Mouse (Mus musculus) embryo, embryonic 10 days (tissue): ENCODE results near the gene Rab20.
"Not testable (repeated sequence)": the region's sequence is repeated elsewhere in the genome, so short reads cannot be mapped to it uniquely, and the experiment has no call there.

Experiments
- DNase-seq: peaks from one replicate; pipeline ENCODE4 v3.0.0-alpha.2; 2015; ENCODE audit warnings: low spot score

Rab20 gene

DNA sequence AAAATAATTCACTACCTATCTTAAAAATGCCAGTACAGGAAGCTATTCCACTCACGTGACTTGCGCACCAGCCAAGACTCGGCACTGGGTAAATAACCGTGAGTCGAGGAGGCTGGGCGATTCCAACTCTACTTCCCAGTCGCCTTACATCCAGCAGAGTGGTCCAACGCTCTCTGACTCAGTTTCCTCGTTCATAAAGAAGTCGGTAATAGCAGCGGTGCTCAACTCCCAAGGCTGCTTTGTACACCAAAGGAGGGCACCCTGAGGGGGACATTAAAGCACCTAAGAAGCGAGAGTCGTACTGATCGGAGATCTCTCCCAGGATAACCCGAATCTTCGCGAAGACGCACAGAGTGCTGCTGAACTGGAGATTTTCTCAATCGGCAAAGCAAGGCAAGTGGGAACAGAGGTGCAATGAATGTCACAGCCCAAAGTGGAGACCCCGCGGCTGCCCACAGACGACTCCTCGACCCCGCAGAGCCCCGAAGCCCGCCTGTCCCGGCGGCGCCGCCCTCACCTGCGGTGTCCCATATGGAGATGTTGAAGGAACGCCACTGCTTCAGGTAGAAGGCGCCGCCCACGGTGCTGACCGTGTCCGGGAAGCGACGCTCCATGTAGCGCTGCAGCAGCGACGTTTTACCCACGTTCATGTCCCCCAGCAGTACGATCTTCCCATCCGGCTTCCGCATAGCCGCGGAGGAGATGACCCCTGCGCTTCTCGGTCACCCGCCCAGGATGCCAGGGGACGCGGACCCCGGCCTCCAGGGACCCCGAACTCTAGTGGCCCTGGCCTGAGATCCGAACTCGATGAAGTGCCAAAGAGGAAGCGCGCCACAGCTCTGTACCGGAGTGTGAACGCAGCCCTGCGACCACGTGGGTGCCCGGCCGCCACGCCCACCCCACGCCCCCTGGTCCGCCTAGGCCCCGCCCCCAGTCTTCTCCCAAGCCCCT lies at the start of gene Rab20:
TSS of gene Rab20 (minus strand) at position 900 of the 951 bp plus-strand sequence.
- DNase-seq = peak; percentile 77

DNA sequence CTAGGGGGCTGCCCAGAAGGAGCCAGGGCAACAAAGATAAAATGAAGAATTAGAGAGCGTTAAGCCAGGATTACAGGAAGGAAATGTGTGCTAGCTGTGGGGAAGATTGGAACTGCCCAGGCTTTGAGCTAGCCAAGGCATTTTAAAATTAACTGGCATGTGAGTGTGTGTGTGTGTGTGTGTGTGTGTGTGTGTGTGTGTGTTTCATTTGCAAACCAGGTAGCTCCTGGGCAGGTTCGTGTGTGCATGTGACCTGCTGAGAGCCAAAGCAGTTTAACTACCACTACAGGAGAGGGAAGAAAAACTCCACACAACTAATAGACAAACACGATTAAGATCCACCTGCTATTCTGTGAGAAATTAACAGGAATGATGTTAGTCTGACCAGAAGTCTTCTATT lies 44.8 kb upstream of the Rab20 start:
- DNase-seq = no peak

DNA sequence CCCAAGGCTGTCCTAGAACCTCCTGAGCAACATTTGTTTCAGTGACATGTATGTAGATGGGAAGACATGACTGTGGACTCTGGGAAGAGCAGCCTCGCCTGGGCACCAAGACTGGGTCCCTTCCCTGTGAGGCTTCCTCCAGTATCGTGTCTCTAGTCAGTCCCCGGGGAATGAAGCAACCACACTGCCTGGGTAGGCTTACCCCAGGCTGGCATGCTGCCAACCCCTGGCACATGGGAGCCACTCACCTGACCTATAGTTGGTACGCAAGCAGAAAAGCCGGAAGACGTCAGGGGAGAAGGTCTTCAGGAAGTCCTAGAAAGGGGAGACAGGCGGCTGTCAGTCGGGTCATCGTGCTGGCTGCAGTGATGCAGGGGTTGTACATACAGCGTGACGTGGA lies 40.2 kb upstream of the Rab20 start:
- no peak for DNase-seq

DNA sequence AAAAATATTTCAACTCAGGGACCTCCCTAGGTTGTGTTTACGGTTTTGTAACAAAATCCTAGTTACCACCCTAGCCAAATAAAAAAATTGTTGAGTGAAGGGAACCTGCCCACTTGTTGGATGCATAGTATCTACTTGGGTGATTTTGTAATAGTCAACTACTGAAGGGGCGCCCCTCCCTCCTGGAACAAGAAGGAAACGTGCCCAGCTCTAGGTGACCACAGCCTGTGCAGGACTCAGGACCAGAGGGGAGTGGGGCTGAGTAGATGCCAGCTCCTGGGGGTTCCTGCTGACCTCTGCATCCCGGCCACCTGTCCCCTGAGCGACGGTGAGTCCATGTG lies 39.5 kb upstream of the Rab20 start:
- DNase-seq = no peak

DNA sequence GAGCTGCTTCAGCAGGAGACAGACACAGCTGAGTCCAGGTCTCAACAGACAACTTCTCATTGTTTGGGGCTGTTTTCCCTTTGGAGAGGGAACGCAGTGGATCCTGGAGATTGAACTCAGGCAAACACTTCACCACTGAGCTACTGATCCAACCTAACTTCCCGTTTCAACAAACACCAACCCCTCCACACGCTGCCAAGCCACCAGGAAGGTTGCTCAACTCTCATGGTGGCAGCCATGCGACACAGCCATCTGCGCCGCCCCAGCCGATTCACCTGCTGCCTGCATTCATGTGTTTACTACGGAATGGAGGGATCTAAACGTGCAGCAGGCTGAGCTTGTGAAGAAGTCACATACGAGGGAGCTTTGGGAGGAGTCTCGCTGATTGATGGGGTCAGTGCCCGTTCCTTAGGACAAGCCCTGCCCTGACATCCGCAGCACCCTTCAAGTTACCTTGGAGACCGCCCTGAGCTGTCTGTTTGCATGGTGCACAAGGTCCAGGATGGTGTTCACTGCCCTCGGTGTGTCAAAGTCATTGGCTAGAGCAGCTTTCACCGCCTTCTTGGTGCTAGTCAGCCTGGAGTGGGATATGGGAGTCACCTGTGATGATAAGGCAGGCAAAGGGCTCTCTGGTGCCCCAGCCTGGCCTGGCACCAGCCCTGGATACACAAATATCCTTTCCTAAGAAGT lies 39.0 kb upstream of the Rab20 start:
- no peak for DNase-seq

DNA sequence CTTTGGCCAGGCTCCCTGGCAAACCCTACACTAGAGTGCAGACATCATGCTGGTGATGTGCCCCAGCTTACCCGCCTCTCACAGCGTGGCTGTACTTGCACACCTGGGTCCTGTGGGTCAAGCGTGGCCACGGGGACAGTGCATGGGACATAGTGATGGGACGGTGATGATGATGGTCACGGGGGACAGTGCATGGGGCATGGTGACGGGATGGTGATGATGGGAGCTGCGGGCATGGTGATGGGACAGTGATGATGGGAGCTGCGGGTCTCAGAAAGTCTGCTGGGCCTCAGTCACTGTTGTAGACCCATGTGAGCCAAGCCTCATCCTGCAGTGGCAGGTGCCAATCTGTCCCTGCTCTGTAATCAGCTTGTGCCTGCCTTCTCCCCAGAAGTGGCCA lies 37.8 kb upstream of the Rab20 start:
- no peak for DNase-seq

DNA sequence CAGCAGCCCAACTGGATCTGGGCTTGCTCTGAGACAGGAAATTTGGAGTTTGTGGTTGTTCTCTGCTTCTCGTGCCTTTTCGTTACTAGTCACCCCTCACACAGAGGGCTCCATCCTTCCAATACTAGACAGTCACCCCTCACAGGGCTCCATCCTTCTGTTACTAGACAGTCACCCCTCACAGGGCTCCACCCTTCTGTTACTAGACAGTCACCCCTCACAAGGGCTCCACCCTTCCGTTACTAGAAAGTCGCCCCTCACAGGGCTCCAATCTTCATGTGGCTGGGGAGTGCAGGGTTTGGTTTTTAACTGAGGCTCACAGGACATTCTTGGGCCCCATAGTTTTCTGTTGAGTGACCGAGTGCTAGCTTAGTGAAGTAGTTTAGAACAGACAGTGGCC lies 34.7 kb upstream of the Rab20 start:
- DNase-seq = no peak

DNA sequence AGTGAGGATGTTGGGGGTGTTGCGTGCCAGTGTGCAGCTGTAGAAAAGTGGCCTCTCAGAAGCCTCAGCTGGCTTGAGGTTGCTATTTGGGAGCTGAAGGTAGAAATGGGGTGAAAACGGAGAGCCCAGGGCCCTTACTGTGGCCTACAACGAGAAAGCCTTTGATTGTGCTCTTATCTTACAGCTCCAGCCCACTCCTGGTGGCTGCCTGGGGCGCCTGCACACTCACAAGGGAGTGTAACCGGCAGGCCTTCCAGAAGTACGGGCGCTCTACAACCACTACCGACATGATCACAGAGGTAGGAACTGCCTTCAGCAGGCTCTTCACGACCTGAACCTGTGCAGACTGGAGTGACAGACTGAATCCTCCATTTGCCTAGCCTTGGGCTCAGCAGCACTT lies 34.2 kb upstream of the Rab20 start:
- DNase-seq = no peak

DNA sequence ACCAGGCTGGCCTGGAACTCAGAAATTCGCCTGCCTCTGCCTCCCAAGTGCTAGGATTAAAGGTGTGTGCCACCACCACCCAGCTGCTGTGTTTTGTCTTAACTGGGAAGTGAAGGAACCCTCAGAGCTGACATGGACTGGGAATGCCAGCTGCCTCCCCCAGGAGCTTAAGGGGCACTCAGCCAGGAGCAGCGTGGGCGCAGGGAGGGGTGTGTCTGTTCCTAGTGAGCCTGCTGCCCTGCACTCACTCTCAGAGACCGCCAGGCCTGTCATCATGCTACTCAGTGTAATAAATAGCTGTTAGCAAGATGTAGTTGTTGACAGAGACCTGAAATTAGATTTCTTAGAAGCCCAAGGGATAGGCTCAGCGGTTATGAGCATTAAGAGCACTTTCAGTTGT lies 32.5 kb upstream of the Rab20 start:
- DNase-seq = no peak

DNA sequence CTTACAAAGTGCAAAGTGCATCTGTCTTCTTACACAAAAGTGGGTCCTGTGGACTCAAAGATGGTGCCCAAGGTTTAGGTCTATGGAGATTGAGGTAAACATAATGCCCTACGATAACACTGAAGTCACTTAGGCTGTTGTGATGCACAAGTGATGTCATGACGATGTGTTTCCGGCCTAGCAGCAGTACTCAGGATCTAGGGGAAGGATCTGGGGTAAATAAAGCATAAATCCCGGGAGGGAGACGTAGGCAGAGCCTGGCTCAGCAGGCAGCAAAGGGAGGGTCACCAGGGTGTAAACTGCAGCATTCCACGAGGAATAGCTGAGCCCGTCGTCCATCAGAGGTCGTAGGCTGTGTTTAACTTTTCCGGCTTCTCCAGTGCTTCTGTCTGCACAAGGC lies 30.4 kb upstream of the Rab20 start:
- DNase-seq = no peak

DNA sequence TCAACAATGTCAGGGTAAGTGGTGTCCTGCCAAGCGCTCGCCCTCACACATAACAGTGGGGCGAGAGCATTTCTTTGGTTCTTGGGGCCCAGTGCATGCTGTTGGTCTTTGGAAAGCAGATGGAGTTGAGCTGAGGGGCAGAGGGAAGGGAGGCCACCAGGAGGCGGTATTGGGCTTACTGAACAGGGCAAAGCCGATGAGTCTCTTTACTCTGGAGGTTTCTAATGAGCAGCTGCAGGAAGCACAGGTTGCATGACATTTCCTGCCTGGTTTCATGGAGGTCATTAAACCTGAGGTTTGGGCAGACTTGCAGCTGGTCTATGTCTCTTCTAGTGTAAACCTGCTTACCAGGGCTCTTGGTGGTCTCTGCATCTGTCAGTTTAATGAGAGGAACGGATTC lies 28.3 kb upstream of the Rab20 start:
- peak; percentile 70 for DNase-seq

DNA sequence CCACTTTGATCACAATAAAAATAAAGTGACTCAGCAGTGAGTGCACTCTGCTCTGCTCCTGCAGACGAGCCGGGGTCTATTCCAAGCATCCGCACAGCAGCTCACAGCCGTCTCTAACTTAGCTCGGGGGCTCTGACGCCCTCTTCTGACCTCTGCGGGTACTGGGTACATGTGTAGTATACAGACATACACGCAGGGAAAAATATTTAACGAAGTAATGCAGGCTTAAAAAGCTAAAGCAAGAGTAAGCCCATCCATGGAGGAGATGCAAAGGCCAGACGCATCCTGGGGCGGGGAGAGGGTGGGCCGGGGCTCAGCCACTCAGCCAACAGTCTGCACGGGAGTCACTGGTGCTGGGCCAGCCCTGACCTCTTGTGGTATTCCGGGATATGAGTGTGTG lies 27.6 kb upstream of the Rab20 start:
- DNase-seq = no peak

DNA sequence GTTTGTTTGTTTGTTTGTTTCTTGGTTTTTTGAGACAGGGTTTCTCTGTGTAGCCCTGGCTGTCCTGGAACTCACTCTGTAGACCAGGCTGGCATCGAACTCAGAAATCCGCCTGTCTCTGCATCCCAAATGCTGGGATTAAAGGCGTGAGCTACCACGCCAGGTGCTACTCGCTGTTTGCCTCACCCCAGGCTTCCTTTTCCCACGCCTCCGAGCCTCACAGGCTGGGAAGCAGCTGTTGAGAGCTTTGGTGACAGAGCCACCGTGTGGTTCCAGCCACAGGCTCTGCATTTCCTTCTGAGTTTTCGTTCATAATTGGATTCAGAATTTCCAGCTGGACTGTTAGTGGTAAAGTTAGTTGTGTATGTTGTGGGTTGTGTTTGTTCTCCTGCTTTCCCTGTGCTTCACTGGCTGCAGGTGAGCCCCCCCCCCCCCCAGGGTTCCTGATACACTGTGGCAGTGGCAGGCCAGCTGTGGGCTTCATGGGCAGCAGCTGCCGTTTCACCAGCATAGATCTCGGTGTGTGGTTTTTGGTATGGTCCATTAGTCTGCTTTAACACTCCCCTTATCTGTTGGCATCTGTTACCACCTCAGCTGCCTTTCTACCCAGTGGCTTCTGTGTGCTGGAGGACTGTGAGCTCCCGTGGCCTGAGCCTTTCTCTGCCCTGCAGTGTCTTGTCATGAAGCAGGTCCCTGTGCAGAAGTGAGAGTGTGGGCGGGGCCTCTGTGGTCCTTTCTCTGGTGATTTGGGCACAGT lies 25.1 kb upstream of the Rab20 start:
- no peak for DNase-seq

DNA sequence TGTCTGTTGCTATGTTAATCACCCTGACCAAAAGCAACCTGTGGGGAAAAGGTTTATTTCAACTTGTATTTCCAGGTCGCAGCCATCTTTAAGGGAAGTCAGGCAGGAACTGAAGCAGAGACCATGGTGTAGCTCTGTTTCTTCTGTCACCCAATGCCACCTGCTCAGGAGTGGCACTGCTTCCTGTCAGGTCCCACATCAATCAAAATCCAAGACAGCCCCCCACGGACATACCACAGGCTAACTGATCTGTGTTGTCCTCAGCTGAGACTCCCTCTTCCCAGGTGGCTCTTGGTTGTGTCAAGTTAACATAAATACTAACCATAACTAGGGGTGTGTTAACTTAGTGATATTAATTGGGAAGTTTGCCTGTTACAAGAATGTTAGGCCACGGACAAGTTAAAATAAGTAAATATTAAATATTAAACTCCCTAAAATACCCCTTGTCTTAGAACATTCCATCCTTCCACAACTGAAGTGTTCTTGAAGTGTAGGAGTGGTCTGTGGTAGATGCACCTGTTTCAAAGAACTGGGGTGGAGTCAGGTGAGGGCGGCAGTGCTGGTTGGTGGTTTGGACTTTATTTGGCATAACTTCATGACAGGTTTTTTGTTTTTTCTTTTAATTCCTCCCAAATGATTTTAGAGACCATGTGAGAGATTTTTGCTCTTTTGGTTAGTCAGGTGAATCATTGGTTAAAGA lies 20.4 kb upstream of the Rab20 start:
- no peak for DNase-seq

DNA sequence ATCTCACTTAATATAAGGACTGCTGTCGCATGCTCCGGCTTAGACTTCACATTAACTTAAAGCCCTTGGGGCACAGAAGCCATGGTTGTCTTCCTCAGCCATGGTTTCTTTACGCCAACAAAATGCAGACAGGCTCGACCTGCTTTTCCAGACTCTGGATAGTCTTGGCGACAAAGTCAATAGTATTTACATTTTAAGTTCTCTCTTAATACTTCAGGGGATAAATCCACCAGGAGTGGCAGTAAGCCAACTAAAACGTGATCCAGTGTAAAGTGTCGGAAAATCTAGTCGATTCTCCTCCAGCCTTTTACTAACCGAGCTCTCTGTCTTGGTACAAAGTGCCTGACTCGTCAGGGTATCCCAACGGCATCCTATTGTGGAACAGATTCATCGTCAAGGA lies 19.8 kb upstream of the Rab20 start:
- no peak for DNase-seq

DNA sequence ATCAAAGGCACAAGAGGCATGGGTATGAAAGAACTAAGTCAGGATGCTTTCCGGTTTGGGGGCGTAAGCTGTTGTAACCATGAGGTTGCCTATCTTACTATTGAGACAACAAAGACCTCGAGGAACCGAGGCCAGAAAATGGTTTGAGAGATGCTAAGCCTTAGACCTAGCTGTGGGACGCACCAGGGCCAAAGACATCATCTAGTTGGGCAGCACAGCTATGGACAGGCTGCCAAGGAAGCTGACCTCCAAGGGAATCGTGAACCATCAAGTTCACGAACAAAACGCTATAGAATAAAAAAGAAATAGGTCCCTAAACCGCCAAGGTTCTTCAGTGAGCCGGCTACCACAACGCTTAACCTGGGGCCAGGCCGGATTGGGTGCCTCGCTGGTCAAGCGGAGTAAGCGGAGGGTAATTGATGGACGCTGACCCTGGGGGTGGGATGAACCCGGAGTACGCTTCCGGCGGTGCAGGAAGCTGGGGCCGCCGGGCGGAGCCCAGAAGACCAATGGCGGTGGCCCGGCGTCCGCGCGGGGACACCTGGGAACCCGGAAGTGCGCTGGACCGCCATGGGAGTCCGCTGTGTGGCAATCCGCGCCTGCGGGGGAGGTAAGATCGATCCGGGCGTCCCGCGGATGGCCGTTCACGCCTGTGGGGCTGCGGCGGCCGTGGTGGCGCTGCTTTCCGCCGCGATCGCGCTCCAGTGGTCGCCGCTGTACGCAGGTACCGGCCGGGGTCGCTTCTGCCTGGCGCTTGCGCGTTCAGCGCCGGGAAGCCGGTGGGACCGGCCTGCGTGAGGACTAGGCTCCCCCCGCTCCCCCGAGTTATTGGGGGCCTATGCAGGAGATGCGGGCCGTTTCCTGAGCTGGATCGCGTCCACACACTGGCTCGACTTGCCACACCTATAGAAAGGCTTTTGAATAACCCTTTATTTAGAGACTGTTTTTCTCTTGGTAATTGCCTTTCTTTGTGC lies 18.8 kb upstream of the Rab20 start, which contains the start of gene Naxd:
TSS of gene Naxd (plus strand) at position 490 of the 974 bp plus-strand sequence.
- DNase-seq = peak; percentile 94

DNA sequence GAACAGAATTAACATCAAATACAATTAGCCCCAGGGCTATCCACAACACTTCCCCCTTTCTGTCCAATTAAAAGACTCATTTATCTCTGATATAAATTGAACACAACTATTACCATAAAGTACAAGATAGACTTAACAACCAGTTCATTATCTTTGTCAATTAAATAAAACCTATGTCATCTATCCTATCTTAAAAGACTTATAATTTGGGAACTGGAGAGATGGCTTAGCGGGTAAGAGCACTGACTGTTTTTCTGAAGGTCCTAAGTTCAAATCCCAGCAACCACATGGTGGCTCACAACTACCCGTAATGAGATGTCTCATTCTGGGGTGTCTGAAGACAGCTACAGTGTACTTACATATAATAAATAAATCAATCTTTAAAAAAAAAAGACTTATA lies 13.8 kb upstream of the Rab20 start:
- DNase-seq = not testable (repeated sequence)

DNA sequence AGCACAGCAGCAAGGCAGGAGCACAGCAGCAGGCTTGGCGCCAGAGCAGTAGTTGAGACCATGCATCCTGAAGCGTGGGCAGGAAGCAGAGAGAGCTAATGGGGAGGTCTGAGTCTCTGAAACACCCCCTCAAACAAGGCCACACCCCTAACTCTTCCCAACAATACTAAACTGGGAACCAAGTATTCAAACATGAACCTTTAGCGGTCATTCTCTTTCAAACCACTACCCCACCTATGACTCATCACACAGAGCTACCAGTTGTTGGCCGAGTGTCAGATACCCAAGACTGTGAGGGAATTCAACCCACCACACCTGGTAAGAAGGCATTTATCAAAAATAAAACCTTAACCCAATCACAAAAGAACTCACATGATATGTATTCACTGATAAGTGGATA lies 8.7 kb upstream of the Rab20 start:
- no peak for DNase-seq

DNA sequence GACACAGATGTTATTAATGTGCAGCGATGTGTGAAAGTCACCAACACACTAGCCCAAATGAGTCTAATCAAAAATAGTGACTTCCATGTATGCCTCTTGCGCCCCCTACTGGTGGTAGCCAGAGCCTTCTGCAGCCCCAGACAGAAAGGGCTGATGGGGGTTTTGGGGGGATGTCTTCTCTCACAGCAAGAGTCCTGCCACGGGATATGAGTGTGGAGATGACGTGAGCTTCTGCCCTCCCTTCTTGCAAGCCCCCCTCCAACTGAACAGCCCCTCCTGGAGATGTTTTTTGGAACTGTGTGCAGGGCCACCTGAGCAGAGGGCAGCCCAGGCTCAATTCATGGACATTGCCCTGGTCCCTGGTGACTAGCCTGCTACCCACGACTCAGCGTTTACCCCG lies 7.6 kb upstream of the Rab20 start:
- DNase-seq = peak; percentile 82

DNA sequence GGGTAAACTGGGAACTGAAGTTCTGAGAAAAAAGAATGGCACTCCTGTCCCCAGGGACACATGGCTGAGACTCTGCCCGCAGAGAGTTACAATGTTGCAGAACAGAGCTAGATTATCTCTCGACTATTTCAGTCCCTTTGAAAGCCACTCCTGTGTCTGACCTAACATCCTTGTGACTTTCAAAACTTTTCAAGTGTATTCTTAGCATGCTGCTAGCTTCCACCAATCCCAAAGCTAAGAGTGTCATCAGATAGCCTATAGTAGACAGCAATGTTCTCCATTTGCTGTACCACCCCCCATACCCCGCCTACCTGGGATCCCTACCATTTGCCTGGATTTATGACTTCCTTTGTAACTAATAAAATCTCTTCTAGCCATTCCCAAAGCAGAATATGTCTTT lies 4.0 kb upstream of the Rab20 start:
- DNase-seq = no peak

DNA sequence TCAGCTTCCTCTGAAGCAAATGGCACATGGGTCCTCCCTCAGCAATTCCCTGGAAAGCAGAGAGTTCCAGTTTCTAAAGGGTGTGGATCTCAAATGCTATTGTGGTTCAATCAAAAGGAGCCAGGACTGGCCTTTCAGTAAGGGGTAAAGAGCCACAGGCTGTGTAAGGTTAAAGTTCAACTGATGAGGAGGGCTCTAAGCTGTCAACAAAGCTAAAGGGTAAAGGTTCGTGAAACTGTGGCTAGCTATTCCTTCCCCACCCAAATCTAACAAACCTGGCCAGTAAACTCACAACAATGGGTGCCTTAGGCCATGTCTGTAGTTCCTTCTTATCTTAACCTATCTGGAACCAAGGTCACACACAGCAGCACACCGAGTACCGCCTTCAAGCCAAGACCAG lies 3.4 kb upstream of the Rab20 start:
- no peak for DNase-seq
